Mouse (Mus musculus) lung, postnatal 0 days (tissue): Measurements from ENCODE around the gene Lalba.

Experiments used
- CTCF ChIP-seq: IDR thresholded peaks from 2 replicates; pipeline ENCODE4 v1.5.1; 2016; ENCODE audit warnings: antibody characterized with exemption, mild to moderate bottlenecking
- EP300 ChIP-seq: IDR thresholded peaks from 2 replicates; pipeline ENCODE4 v1.6.1; 2016; ENCODE audit warnings: antibody characterized with exemption, mild to moderate bottlenecking, control low read depth

- TF ChIP-seq CTCF (no peak), EP300 (no peak)
Measured at GRCm38 (mm10) chr15:98532281-98532680, 49.8 kb upstream of the Lalba start.
